Mouse (Mus musculus): Measurements from ENCODE around the gene Tmem258. TPM values are rescaled to one million over a fixed set of nuclear protein-coding genes. Genes with fewer than 3 reads are reported as not detected.

The Tmem258 gene
- polyA plus RNA-seq, 1 experiment from 2014 or later: 449 TPM

GRCm38 (mm10) chr19:10203146-10203847, 517 bp upstream of the Tmem258 start:
- 1% methylated on average over 23 of the region's 23 CpGs for WGBS
- Histone ChIP-seq H3K9ac (peak overlapping the region; percentile 93), H3K9me3 (replicated peaks) (no peaks in the 10 kb centered on the region), H3K4me2 (replicated peaks) (peak overlapping the region; percentile 71), H3K36me3 (peaks cover 45% of the 10 kb centered on the region), H3K4me3 (replicated peaks) (peak overlapping the region; percentile 96), H3K27me3 (no peaks in the 10 kb centered on the region), H3K4me1 (peaks cover 19% of the 10 kb centered on the region), H3K27ac (replicated peaks) (peak overlapping the region; percentile 91)
- ATAC-seq (ENCODE audit: insufficient number of reproducible peaks, low FRiP score, low TSS enrichment, low read depth): 0 out of 2 replicates have a peak, but pooled peaks have one; percentile 1

- H3K4me3 ChIP-seq (replicated peaks): peak overlapping the region; percentile 96
- peaks cover 19% of the 10 kb centered on the region for H3K4me1 ChIP-seq
- H3K36me3 ChIP-seq: peaks cover 51% of the 10 kb centered on the region
- H3K4me2 ChIP-seq (replicated peaks): peak overlapping the region; percentile 71
- H3K27me3 ChIP-seq: no peaks in the 10 kb centered on the region
- 3% methylated on average over 5 of the region's 5 CpGs for WGBS
- ATAC-seq (ENCODE audit: insufficient number of reproducible peaks, low FRiP score, low TSS enrichment, low read depth): no peak
- peak overlapping the region; percentile 93 for H3K9ac ChIP-seq
- H3K9me3 ChIP-seq (replicated peaks): no peaks in the 10 kb centered on the region
- peak overlapping the region; percentile 91 for H3K27ac ChIP-seq (replicated peaks)
These were observed 795 bp downstream of the Tmem258 start for GRCm38 (mm10) chr19:10204616-10205001.

- no peak for ATAC-seq (ENCODE audit: insufficient number of reproducible peaks, low FRiP score, low TSS enrichment, low read depth)
- H3K4me3 ChIP-seq (replicated peaks): peak overlapping the region; percentile 96
- peak overlapping the region; percentile 71 for H3K4me2 ChIP-seq (replicated peaks)
- peaks cover 19% of the 10 kb centered on the region for H3K4me1 ChIP-seq
- peaks cover 50% of the 10 kb centered on the region for H3K36me3 ChIP-seq
- WGBS: 57% methylated on average over 6 of the region's 6 CpGs
- H3K9ac ChIP-seq: peak overlapping the region; percentile 93
- H3K27ac ChIP-seq (replicated peaks): no peak overlapping the region
- no peaks in the 10 kb centered on the region for H3K27me3 ChIP-seq
- no peaks in the 10 kb centered on the region for H3K9me3 ChIP-seq (replicated peaks)
These were observed 1.2 kb downstream of the Tmem258 start for GRCm38 (mm10) chr19:10205051-10205450.

GRCm38 (mm10) chr19:10208851-10209250, 5.0 kb downstream of the Tmem258 start:
- Histone ChIP-seq H3K27ac (replicated peaks) (no peak overlapping the region), H3K9ac (no peak overlapping the region), H3K4me1 (peaks cover 9% of the 10 kb centered on the region), H3K4me2 (replicated peaks) (no peak overlapping the region), H3K27me3 (no peaks in the 10 kb centered on the region), H3K36me3 (peaks cover 63% of the 10 kb centered on the region), H3K4me3 (replicated peaks) (no peak overlapping the region), H3K9me3 (replicated peaks) (no peaks in the 10 kb centered on the region)
- WGBS: 82% methylated on average over 3 of the region's 3 CpGs
- no peak for ATAC-seq (ENCODE audit: insufficient number of reproducible peaks, low FRiP score, low TSS enrichment, low read depth)

- Histone ChIP-seq H3K9me3 (replicated peaks) (no peaks in the 10 kb centered on the region), H3K4me1 (no peaks in the 10 kb centered on the region), H3K27me3 (no peaks in the 10 kb centered on the region), H3K36me3 (peaks cover 63% of the 10 kb centered on the region), H3K9ac (no peak overlapping the region), H3K4me3 (replicated peaks) (no peak overlapping the region), H3K27ac (replicated peaks) (no peak overlapping the region), H3K4me2 (replicated peaks) (no peak overlapping the region)
- WGBS: 80% methylated on average over 4 of the region's 4 CpGs
- ATAC-seq (ENCODE audit: insufficient number of reproducible peaks, low FRiP score, low TSS enrichment, low read depth): no peak
These were observed 7.1 kb downstream of the Tmem258 start for GRCm38 (mm10) chr19:10210885-10211284.

GRCm38 (mm10) chr19:10213796-10214471, 10.1 kb downstream of the Tmem258 start:
- Histone ChIP-seq H3K27me3 (no peaks in the 10 kb centered on the region), H3K4me3 (replicated peaks) (no peak overlapping the region), H3K9me3 (replicated peaks) (no peaks in the 10 kb centered on the region), H3K36me3 (peaks cover 37% of the 10 kb centered on the region), H3K9ac (no peak overlapping the region), H3K4me1 (no peaks in the 10 kb centered on the region), H3K4me2 (replicated peaks) (no peak overlapping the region), H3K27ac (replicated peaks) (no peak overlapping the region)
- ATAC-seq (ENCODE audit: insufficient number of reproducible peaks, low FRiP score, low TSS enrichment, low read depth): no peak
- 86% methylated on average over 10 of the region's 10 CpGs for WGBS

- WGBS: 64% methylated on average over 8 of the region's 8 CpGs
These were observed 12.3 kb downstream of the Tmem258 start for GRCm38 (mm10) chr19:10216101-10216500.

GRCm38 (mm10) chr19:10219108-10219507, 15.3 kb downstream of the Tmem258 start:
- Histone ChIP-seq H3K4me3 (replicated peaks) (no peak overlapping the region), H3K27me3 (no peaks in the 10 kb centered on the region), H3K27ac (replicated peaks) (no peak overlapping the region), H3K4me1 (no peaks in the 10 kb centered on the region), H3K9ac (no peak overlapping the region), H3K4me2 (replicated peaks) (no peak overlapping the region), H3K9me3 (replicated peaks) (no peaks in the 10 kb centered on the region), H3K36me3 (no peaks in the 10 kb centered on the region)
- no peak for ATAC-seq (ENCODE audit: insufficient number of reproducible peaks, low FRiP score, low TSS enrichment, low read depth)
- WGBS: 43% methylated on average over 3 of the region's 3 CpGs

More at GRCm38 (mm10) chr19:10216101-10216500, 12.3 kb downstream of the Tmem258 start:
- H3K36me3 ChIP-seq: peaks cover 17% of the 10 kb centered on the region; the same call in 1 of the 2 replicates
- H3K27ac ChIP-seq (replicated peaks): no peak overlapping the region
- no peak for ATAC-seq (ENCODE audit: insufficient number of reproducible peaks, low FRiP score, low TSS enrichment, low read depth)
- H3K4me2 ChIP-seq (replicated peaks): no peak overlapping the region
- no peak overlapping the region for H3K9ac ChIP-seq
- H3K9me3 ChIP-seq (replicated peaks): no peaks in the 10 kb centered on the region
- H3K27me3 ChIP-seq: no peaks in the 10 kb centered on the region
- no peak overlapping the region for H3K4me3 ChIP-seq (replicated peaks)
- no peaks in the 10 kb centered on the region for H3K4me1 ChIP-seq

GRCm38 (mm10) chr19:10219593-10219992, 15.8 kb downstream of the Tmem258 start:
- no peak overlapping the region for H3K4me3 ChIP-seq (replicated peaks)
- H3K27ac ChIP-seq (replicated peaks): no peak overlapping the region
- no peak overlapping the region for H3K9ac ChIP-seq
- H3K27me3 ChIP-seq: no peaks in the 10 kb centered on the region
- no peaks in the 10 kb centered on the region for H3K36me3 ChIP-seq
- no peak overlapping the region for H3K4me2 ChIP-seq (replicated peaks)
- H3K4me1 ChIP-seq: no peaks in the 10 kb centered on the region
- 68% methylated on average over 6 of the region's 6 CpGs for WGBS
- no peak for ATAC-seq (ENCODE audit: insufficient number of reproducible peaks, low FRiP score, low TSS enrichment, low read depth)
- no peaks in the 10 kb centered on the region for H3K9me3 ChIP-seq (replicated peaks)

GRCm38 (mm10) chr19:10221585-10221984, 17.8 kb downstream of the Tmem258 start:
- ATAC-seq (ENCODE audit: insufficient number of reproducible peaks, low FRiP score, low TSS enrichment, low read depth): no peak
- H3K4me1 ChIP-seq: peaks cover 6% of the 10 kb centered on the region; the same call in 1 of the 2 replicates
- H3K27me3 ChIP-seq: no peaks in the 10 kb centered on the region
- no peak overlapping the region for H3K9ac ChIP-seq
- no peaks in the 10 kb centered on the region for H3K36me3 ChIP-seq
- WGBS: 61% methylated on average over 4 of the region's 4 CpGs
- H3K9me3 ChIP-seq (replicated peaks): no peaks in the 10 kb centered on the region
- no peak overlapping the region for H3K4me3 ChIP-seq (replicated peaks)
- H3K27ac ChIP-seq (replicated peaks): no peak overlapping the region
- H3K4me2 ChIP-seq (replicated peaks): no peak overlapping the region

GRCm38 (mm10) chr19:10222656-10223055, 18.8 kb downstream of the Tmem258 start:
- Histone ChIP-seq H3K36me3 (no peaks in the 10 kb centered on the region), H3K4me1 (peaks cover 6% of the 10 kb centered on the region; the same call in 1 of the 2 replicates), H3K9me3 (replicated peaks) (no peaks in the 10 kb centered on the region), H3K4me2 (replicated peaks) (no peak overlapping the region), H3K4me3 (replicated peaks) (no peak overlapping the region), H3K9ac (no peak overlapping the region), H3K27me3 (no peaks in the 10 kb centered on the region), H3K27ac (replicated peaks) (no peak overlapping the region)
- 29% methylated on average over 8 of the region's 8 CpGs for WGBS
- ATAC-seq (ENCODE audit: insufficient number of reproducible peaks, low FRiP score, low TSS enrichment, low read depth): no peak

All from embryonic facial prominence, embryonic 15.5 days (tissue).